Mouse (Mus musculus) C2C12 (cell line): ENCODE data around the gene 7530416G11Rik. TPM values are rescaled to one million over a fixed set of nuclear protein-coding genes. Genes with fewer than 3 reads are reported as not detected.

Experiments
- H3K27me3 ChIP-seq: one replicate; pipeline ENCODE4 v1.6.1; 2011; ENCODE audit not compliant: control insufficient read depth, insufficient read depth, insufficient read length
- H3K36me3 ChIP-seq: one replicate; pipeline ENCODE4 v1.6.1; 2011; ENCODE audit not compliant: control insufficient read depth, insufficient read depth
- H3K4me3 ChIP-seq: one replicate; pipeline ENCODE4 v1.5.1; 2011; ENCODE audit warnings: mild to moderate bottlenecking, control low read depth; ENCODE audit not compliant: poor library complexity, insufficient read depth, severe bottlenecking
- H3K79me2 ChIP-seq: one replicate; pipeline ENCODE4 v1.6.1; 2011; ENCODE audit not compliant: control insufficient read depth, insufficient read depth
- H3K79me3 ChIP-seq: one replicate; pipeline ENCODE4 v1.6.1; 2011; ENCODE audit warnings: low read depth, control low read depth
- H3ac ChIP-seq: one replicate; pipeline ENCODE3; 2011; ENCODE audit warnings: low read depth; ENCODE audit not compliant: control insufficient read depth, insufficient read length
- CEBPB ChIP-seq: IDR thresholded peaks from one replicate; pipeline ENCODE4 v1.6.1; 2011; ENCODE audit warnings: low read depth, mild to moderate bottlenecking, control low read depth, moderate library complexity
- CTCF ChIP-seq: IDR thresholded peaks from one replicate; pipeline ENCODE4 v1.5.1; 2011; ENCODE audit not compliant: control insufficient read depth, insufficient read depth, insufficient read length
- FOSL1 ChIP-seq: IDR thresholded peaks from one replicate; pipeline ENCODE4 v1.8.0; 2011; ENCODE audit warnings: mild to moderate bottlenecking, low read length; ENCODE audit not compliant: poor library complexity, insufficient read depth, severe bottlenecking
- MAX ChIP-seq: IDR thresholded peaks from one replicate; pipeline ENCODE4 v1.6.1; 2011; ENCODE audit warnings: mild to moderate bottlenecking, control low read depth
- MYOD1 ChIP-seq: IDR thresholded peaks from one replicate; pipeline ENCODE4 v1.6.1; 2011; ENCODE audit warnings: low read depth; ENCODE audit not compliant: control insufficient read depth, insufficient read length
- MYOG ChIP-seq: IDR thresholded peaks from one replicate; pipeline ENCODE4 v1.6.1; 2011; ENCODE audit not compliant: control insufficient read depth, insufficient read length; ENCODE audit errors: extremely low read depth
- USF1 ChIP-seq: IDR thresholded peaks from one replicate; pipeline ENCODE4 v1.6.1; 2011; ENCODE audit warnings: low read depth, mild to moderate bottlenecking, control low read depth, moderate library complexity
- polyA plus RNA-seq: library from polyadenylated mRNA; unstranded; fragments of >200 nt; fragmentation: generic; extraction: Trizol; gene quantifications from one replicate; pipeline ENCODE4 v1.2.1, GENCODE M21; 2012; ENCODE audit warnings: missing spikeins

The 7530416G11Rik gene
- polyA plus RNA-seq, 1 experiment: not detected

- Histone ChIP-seq H3K27me3 (no peaks in the 10 kb centered on the region), H3ac (no peak overlapping the region), H3K79me2 (no peaks in the 10 kb centered on the region), H3K4me3 (no peak overlapping the region), H3K36me3 (peaks cover 64% of the 10 kb centered on the region), H3K79me3 (no peaks in the 10 kb centered on the region)
- TF ChIP-seq MYOD1 (no peak), CEBPB (no peak), USF1 (no peak), MYOG (no peak), FOSL1 (no peak), CTCF (no peak), MAX (no peak)
These were observed 39.8 kb downstream of the 7530416G11Rik start for GRCm38 (mm10) chr15:85463027-85463790.

- Histone ChIP-seq H3ac (no peak overlapping the region), H3K36me3 (peaks cover 65% of the 10 kb centered on the region), H3K27me3 (no peaks in the 10 kb centered on the region), H3K4me3 (no peak overlapping the region), H3K79me3 (no peaks in the 10 kb centered on the region), H3K79me2 (no peaks in the 10 kb centered on the region)
- TF ChIP-seq MAX (no peak), MYOD1 (no peak)
These were observed 40.9 kb downstream of the 7530416G11Rik start for GRCm38 (mm10) chr15:85462138-85462537.

GRCm38 (mm10) chr15:85461541-85461940, 41.5 kb downstream of the 7530416G11Rik start:
- Histone ChIP-seq H3ac (no peak overlapping the region), H3K36me3 (peaks cover 67% of the 10 kb centered on the region)
- TF ChIP-seq MYOD1 (no peak), CEBPB (no peak), MYOG (no peak), USF1 (no peak), MAX (no peak), FOSL1 (no peak), CTCF (no peak)

GRCm38 (mm10) chr15:85458631-85459082, 44.4 kb downstream of the 7530416G11Rik start:
- H3K79me3 ChIP-seq: no peaks in the 10 kb centered on the region
- peaks cover 54% of the 10 kb centered on the region for H3K36me3 ChIP-seq
- H3K79me2 ChIP-seq: no peaks in the 10 kb centered on the region
- H3ac ChIP-seq: no peak overlapping the region
- TF ChIP-seq FOSL1 (no peak), MYOG (no peak), CEBPB (no peak), USF1 (no peak), MAX (no peak), MYOD1 (no peak), CTCF (no peak)
- no peak overlapping the region for H3K4me3 ChIP-seq
- H3K27me3 ChIP-seq: no peaks in the 10 kb centered on the region

More at GRCm38 (mm10) chr15:85461541-85461940, 41.5 kb downstream of the 7530416G11Rik start:
- H3K79me2 ChIP-seq: no peaks in the 10 kb centered on the region
- no peak overlapping the region for H3K4me3 ChIP-seq
- no peaks in the 10 kb centered on the region for H3K79me3 ChIP-seq
- H3K27me3 ChIP-seq: no peaks in the 10 kb centered on the region

- Histone ChIP-seq H3K4me3 (no peak overlapping the region), H3K36me3 (peaks cover 46% of the 10 kb centered on the region), H3K79me2 (no peaks in the 10 kb centered on the region), H3ac (no peak overlapping the region), H3K27me3 (no peaks in the 10 kb centered on the region), H3K79me3 (no peaks in the 10 kb centered on the region)
- TF ChIP-seq MYOG (no peak), MAX (no peak), CEBPB (no peak), CTCF (no peak), MYOD1 (no peak), USF1 (no peak), FOSL1 (no peak)
These were observed 45.2 kb downstream of the 7530416G11Rik start for GRCm38 (mm10) chr15:85457838-85458237.

GRCm38 (mm10) chr15:85456891-85457290, 46.1 kb downstream of the 7530416G11Rik start:
- Histone ChIP-seq H3ac (no peak overlapping the region), H3K36me3 (peaks cover 38% of the 10 kb centered on the region), H3K79me3 (no peaks in the 10 kb centered on the region), H3K4me3 (no peak overlapping the region), H3K79me2 (no peaks in the 10 kb centered on the region), H3K27me3 (no peaks in the 10 kb centered on the region)
- TF ChIP-seq CTCF (no peak), CEBPB (no peak), MYOG (no peak), MYOD1 (no peak), USF1 (no peak), FOSL1 (no peak), MAX (no peak)
